8 mouse cellular contexts compared by ENCODE assay signal in the genomic region with DNA sequence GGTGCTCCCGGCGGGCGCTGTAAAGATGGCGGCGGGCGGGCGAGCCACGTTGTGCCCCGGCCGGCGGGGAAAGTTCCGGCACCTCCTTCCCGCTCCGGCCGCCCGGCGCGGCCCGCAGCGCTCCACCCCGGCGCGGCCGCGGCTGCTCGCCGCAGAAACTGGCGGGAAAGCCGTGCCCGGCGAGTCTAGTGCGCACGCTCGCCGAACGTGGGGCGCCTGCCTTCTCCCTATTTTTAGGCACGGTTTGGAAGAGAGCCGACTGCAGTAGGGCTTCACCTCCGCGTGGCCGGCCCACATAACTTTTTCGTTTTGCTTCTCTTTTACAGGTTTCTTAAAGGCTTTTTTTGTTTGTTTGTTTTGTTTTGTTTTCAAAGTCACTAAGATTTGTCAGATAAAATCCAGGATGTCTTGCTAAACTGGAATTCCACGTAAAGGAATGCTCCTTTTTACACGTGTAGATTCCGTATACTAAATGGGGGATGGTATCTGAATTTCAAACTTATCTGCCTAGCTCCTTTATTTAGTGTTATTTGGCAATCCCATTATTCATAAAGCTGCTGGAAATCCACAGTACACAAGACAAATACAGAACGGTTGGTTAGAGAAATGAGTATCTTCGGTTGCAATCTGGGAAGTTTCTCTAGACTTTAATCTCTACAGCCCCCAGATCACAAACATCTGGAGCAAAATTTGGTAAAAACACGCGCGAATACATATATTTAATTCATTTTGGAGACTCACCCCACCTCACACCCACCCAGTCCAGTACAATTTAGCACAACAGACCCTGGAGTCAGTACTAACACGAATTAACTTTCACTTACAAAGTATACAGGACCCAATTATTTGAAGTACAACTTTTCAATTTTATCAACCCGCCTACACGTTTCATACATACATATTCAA.
DNase-seq lines count a peak whose midpoint lies in the region; ATAC-seq and TF ChIP-seq lines count a peak whose summit lies in the region.

No protein-coding gene starts in this region.

- no peak for TF ChIP-seq EP300 in ES-Bruce4 (IDR thresholded peaks at IDR 0.05; ENCODE audit: insufficient read depth, low read depth, low read length)

- no peaks in the 10 kb centered on the region for H3K36me3 ChIP-seq in ES-Bruce4 (ENCODE audit: control insufficient read depth, insufficient read depth, low read length, poor library complexity, severe bottlenecking)
- peaks cover 23% of the 10 kb centered on the region for H3K36me3 ChIP-seq in erythroblast, embryonic 14.5 days (ENCODE audit: control insufficient read depth)
- H3K36me3 ChIP-seq in heart, embryonic 13.5 days: peaks cover 14% of the 10 kb centered on the region
- H3K36me3 ChIP-seq in liver, embryonic 15.5 days (replicated peaks): peaks cover 21% of the 10 kb centered on the region; the same call in 1 of the 2 replicates
- peaks cover 3% of the 10 kb centered on the region; the same call in 1 of the 2 replicates for H3K36me3 ChIP-seq in neural tube, embryonic 14.5 days (ENCODE audit: control insufficient read depth, insufficient read depth, low read length)

- TF ChIP-seq POLR2A in ES-Bruce4 (IDR thresholded peaks at IDR 0.05; ENCODE audit: insufficient read depth, low read length): no peak

- no peak for TF ChIP-seq CTCF in ES-Bruce4 (IDR thresholded peaks at IDR 0.05; ENCODE audit: low read depth, low read length)

- peak; percentile 88 for DNase-seq in kidney, postnatal 14 days
- peak; percentile 72 for DNase-seq in thymus, postnatal 14 days

- no peaks in the 10 kb centered on the region for H3K27me3 ChIP-seq in ES-Bruce4 (ENCODE audit: control insufficient read depth, insufficient read depth, low read length, poor library complexity, severe bottlenecking)
- no peaks in the 10 kb centered on the region for H3K27me3 ChIP-seq in erythroblast, embryonic 14.5 days (ENCODE audit: control insufficient read depth)
- H3K27me3 ChIP-seq in heart, embryonic 13.5 days (replicated peaks): no peaks in the 10 kb centered on the region
- no peaks in the 10 kb centered on the region for H3K27me3 ChIP-seq in liver, embryonic 15.5 days
- H3K27me3 ChIP-seq in neural tube, embryonic 14.5 days (ENCODE audit: control insufficient read depth, insufficient read depth, low read length): no peaks in the 10 kb centered on the region

- H3K27ac ChIP-seq in ES-Bruce4 (ENCODE audit: insufficient read depth, low read length): peak overlapping the region; percentile 81
- H3K27ac ChIP-seq in brown adipose tissue, adult 24 weeks (replicated peaks; ENCODE audit: low read depth, low read length): peak overlapping the region; percentile 98
- peak overlapping the region; percentile 100 for H3K27ac ChIP-seq in heart, embryonic 13.5 days (replicated peaks)
- peak overlapping the region; percentile 98 for H3K27ac ChIP-seq in liver, embryonic 15.5 days (replicated peaks)
- peak overlapping the region; percentile 100 for H3K27ac ChIP-seq in neural tube, embryonic 14.5 days (ENCODE audit: low read depth, low read length)

- no peaks in the 10 kb centered on the region for H3K4me1 ChIP-seq in ES-Bruce4 (ENCODE audit: control insufficient read depth, insufficient read depth, low read length)
- peaks cover 4% of the 10 kb centered on the region; the same call in 1 of the 2 replicates for H3K4me1 ChIP-seq in brown adipose tissue, adult 24 weeks (ENCODE audit: control insufficient read depth, insufficient read depth, insufficient read length, low read length)
- H3K4me1 ChIP-seq in erythroblast, embryonic 14.5 days (ENCODE audit: control insufficient read depth): peaks cover 42% of the 10 kb centered on the region
- peaks cover 65% of the 10 kb centered on the region for H3K4me1 ChIP-seq in heart, embryonic 13.5 days
- H3K4me1 ChIP-seq in liver, embryonic 15.5 days (replicated peaks): peaks cover 40% of the 10 kb centered on the region
- H3K4me1 ChIP-seq in neural tube, embryonic 14.5 days (ENCODE audit: control insufficient read depth, insufficient read depth, low read length): peaks cover 25% of the 10 kb centered on the region

- H3K4me3 ChIP-seq in ES-Bruce4 (ENCODE audit: low read depth, low read length): peak overlapping the region; percentile 72
- H3K4me3 ChIP-seq in brown adipose tissue, adult 24 weeks (ENCODE audit: insufficient read depth, low read depth, low read length): peak overlapping the region; percentile 93
- peak overlapping the region; percentile 87 for H3K4me3 ChIP-seq in erythroblast, embryonic 14.5 days (replicated peaks)
- H3K4me3 ChIP-seq in heart, embryonic 13.5 days: peak overlapping the region; percentile 87
- H3K4me3 ChIP-seq in liver, embryonic 15.5 days (replicated peaks): peak overlapping the region; percentile 97
- peak overlapping the region; percentile 98 for H3K4me3 ChIP-seq in neural tube, embryonic 14.5 days (ENCODE audit: low read depth, low read length)

- peak overlapping the region; percentile 86 for H3K9ac ChIP-seq in ES-Bruce4 (ENCODE audit: low read depth, poor library complexity, severe bottlenecking)
- peak overlapping the region; percentile 100 for H3K9ac ChIP-seq in heart, embryonic 13.5 days
- H3K9ac ChIP-seq in liver, embryonic 15.5 days: peak overlapping the region; percentile 98
- H3K9ac ChIP-seq in neural tube, embryonic 14.5 days (replicated peaks; ENCODE audit: low read depth, low read length): peak overlapping the region; percentile 99

- 7% methylated on average over 54 of the region's 54 CpGs for WGBS in heart, embryonic 13.5 days
- 7% methylated on average over 52 of the region's 54 CpGs for WGBS in liver, embryonic 15.5 days (ENCODE audit: insufficient replicate concordance)
- WGBS in neural tube, embryonic 14.5 days: 14% methylated on average over 41 of the region's 54 CpGs

- H3K9me3 ChIP-seq in ES-Bruce4 (replicated peaks; ENCODE audit: control insufficient read depth, insufficient read depth, low read length, poor library complexity, severe bottlenecking): no peaks in the 10 kb centered on the region
- no peaks in the 10 kb centered on the region for H3K9me3 ChIP-seq in erythroblast, embryonic 14.5 days (ENCODE audit: control insufficient read depth, low read length)
- H3K9me3 ChIP-seq in heart, embryonic 13.5 days: no peaks in the 10 kb centered on the region
- H3K9me3 ChIP-seq in liver, embryonic 15.5 days (replicated peaks): no peaks in the 10 kb centered on the region
- H3K9me3 ChIP-seq in neural tube, embryonic 14.5 days (ENCODE audit: control insufficient read depth, low read length): no peaks in the 10 kb centered on the region

- H3K4me2 ChIP-seq in heart, embryonic 13.5 days: peak overlapping the region; percentile 77
- H3K4me2 ChIP-seq in liver, embryonic 15.5 days: peak overlapping the region; percentile 78
- H3K4me2 ChIP-seq in neural tube, embryonic 14.5 days (ENCODE audit: low read depth, low read length): peak overlapping the region; percentile 62

- ATAC-seq in heart, embryonic 13.5 days (ENCODE audit: extremely low read depth, insufficient number of reproducible peaks, low FRiP score, low TSS enrichment): peak; percentile 64
- peak; percentile 84 for ATAC-seq in liver, embryonic 15.5 days (ENCODE audit: insufficient read depth)
- ATAC-seq in neural tube, embryonic 14.5 days (ENCODE audit: low read depth): peak; percentile 74

Comparison
In these comparisons a context has a peak if more than half of its experiments do, and no peak if none do; other contexts are left out.
1. Peak in every context shown above with its lines: DNase-seq, ATAC-seq, H3K4me3 ChIP-seq and H3K27ac ChIP-seq.